Mouse (Mus musculus) lung, postnatal 0 days (tissue): ENCODE data around the gene Zfp385c. TPM values are rescaled to one million over a fixed set of nuclear protein-coding genes. Genes with fewer than 3 reads are reported as not detected.

Experiments used
- ATAC-seq: fragments of 200-750 bp; cut with Nextera tagmentation; 2 replicates; pipeline ENCODE4 v1.8.0; 2017; ENCODE audit warnings: moderate library complexity
- DNase-seq: peaks from one replicate; pipeline ENCODE4 v3.0.0-alpha.2; 2016; ENCODE audit warnings: low spot score
- H3K27ac ChIP-seq: fragments of 300-500 bp; sonication (generic); 2 replicates; pipeline ENCODE4 v1.5.1; 2014; ENCODE audit warnings: antibody characterized with exemption, mild to moderate bottlenecking, low read length, mixed read lengths
- H3K27me3 ChIP-seq: fragments of 300-500 bp; sonication (generic); replicated peaks from 2 replicates; pipeline ENCODE4 v1.6.1; 2014; ENCODE audit warnings: low read length, mixed read lengths; ENCODE audit not compliant: insufficient read depth
- H3K36me3 ChIP-seq: fragments of 300-500 bp; sonication (generic); 2 replicates; pipeline ENCODE4 v1.6.1; 2014; ENCODE audit warnings: low read length, mixed read lengths; ENCODE audit not compliant: insufficient read depth
- H3K4me1 ChIP-seq: fragments of 300-500 bp; sonication (generic); 2 replicates; pipeline ENCODE4 v1.6.1; 2014; ENCODE audit warnings: antibody characterized with exemption, low read depth, low read length, mixed read lengths; ENCODE audit not compliant: insufficient read depth
- H3K4me2 ChIP-seq: fragments of 300-500 bp; sonication (generic); replicated peaks from 2 replicates; pipeline ENCODE4 v1.6.1; 2014; ENCODE audit warnings: low read depth, mild to moderate bottlenecking, low read length, moderate library complexity, mixed read lengths
- H3K4me3 ChIP-seq: fragments of 300-500 bp; sonication (generic); 2 replicates; pipeline ENCODE4 v1.5.1; 2014; ENCODE audit warnings: low read depth, low read length
- H3K9ac ChIP-seq: fragments of 300-500 bp; sonication (generic); replicated peaks from 2 replicates; pipeline ENCODE4 v1.6.1; 2014; ENCODE audit warnings: low read depth, mild to moderate bottlenecking
- H3K9me3 ChIP-seq: fragments of 300-500 bp; sonication (generic); 2 replicates; pipeline ENCODE4 v1.6.1; 2016; ENCODE audit warnings: low read length, mixed read lengths
- CTCF ChIP-seq: IDR thresholded peaks from 2 replicates; pipeline ENCODE4 v1.5.1; 2016; ENCODE audit warnings: antibody characterized with exemption, mild to moderate bottlenecking
- EP300 ChIP-seq: IDR thresholded peaks from 2 replicates; pipeline ENCODE4 v1.6.1; 2016; ENCODE audit warnings: antibody characterized with exemption, mild to moderate bottlenecking, control low read depth
- WGBS: fragments of 180-500 bp; shearing (Covaris S2); extraction: QIAGEN DNeasy Blood & Tissue Kit; methylation state at CpG from one replicate; pipeline ENCODE4 v1.1.7; 2014; 5-methylcytosine and 5-hydroxymethylcytosine counted together
- polyA plus RNA-seq: library from polyadenylated mRNA; unstranded; fragments of >200 nt; fragmentation: Nextera tagmentation; extraction: Ambion mirVana; gene quantifications from 2 replicates; pipeline ENCODE4 v1.2.1, GENCODE M21; 2015

Gene Zfp385c
- polyA plus RNA-seq, 1 experiment from 2014 or later: not detected

GRCm38 (mm10) chr11:100651748-100652147, 40.5 kb downstream of the Zfp385c start:
- WGBS: 11% methylated on average over 3 of the region's 3 CpGs
- no peak overlapping the region for H3K4me2 ChIP-seq
- ATAC-seq (no peak), DNase-seq (no peak)
- H3K4me1 ChIP-seq: no peaks in the 10 kb centered on the region
- H3K27me3 ChIP-seq: no peaks in the 10 kb centered on the region; the same call in 1 of the 2 replicates
- no peak overlapping the region for H3K27ac ChIP-seq
- TF ChIP-seq EP300: no peak
- TF ChIP-seq CTCF: no peak
- H3K36me3 ChIP-seq: no peaks in the 10 kb centered on the region
- H3K9me3 ChIP-seq: no peaks in the 10 kb centered on the region
- no peak overlapping the region for H3K9ac ChIP-seq
- no peak overlapping the region for H3K4me3 ChIP-seq

GRCm38 (mm10) chr11:100651205-100651604, 41.0 kb downstream of the Zfp385c start:
- ATAC-seq: no peak
- H3K4me1 ChIP-seq: no peaks in the 10 kb centered on the region
- no peaks in the 10 kb centered on the region for H3K9me3 ChIP-seq
- no peak overlapping the region for H3K4me3 ChIP-seq
- no peaks in the 10 kb centered on the region for H3K36me3 ChIP-seq
- H3K27me3 ChIP-seq: no peaks in the 10 kb centered on the region; the same call in 1 of the 2 replicates
- no peak overlapping the region for H3K27ac ChIP-seq
- no peak overlapping the region for H3K4me2 ChIP-seq
- TF ChIP-seq EP300 (no peak), CTCF (no peak)
- DNase-seq: no peak
- WGBS: 13% methylated on average over 7 of the region's 8 CpGs
- H3K9ac ChIP-seq: no peak overlapping the region

- Histone ChIP-seq H3K27me3 (no peaks in the 10 kb centered on the region; the same call in 1 of the 2 replicates), H3K4me1 (no peaks in the 10 kb centered on the region), H3K4me3 (no peak overlapping the region), H3K27ac (no peak overlapping the region), H3K9ac (no peak overlapping the region), H3K9me3 (no peaks in the 10 kb centered on the region), H3K36me3 (no peaks in the 10 kb centered on the region), H3K4me2 (no peak overlapping the region)
- WGBS: 86% methylated on average over 8 of the region's 8 CpGs
- TF ChIP-seq EP300 (no peak), CTCF (no peak)
- ATAC-seq (no peak), DNase-seq (no peak)
Measured at GRCm38 (mm10) chr11:100648405-100648804, 43.9 kb downstream of the Zfp385c start.

GRCm38 (mm10) chr11:100646265-100646664, 46.0 kb downstream of the Zfp385c start:
- peak; percentile 50 for DNase-seq
- WGBS: 6% methylated on average over 1 of the region's 1 CpGs
- TF ChIP-seq EP300: no peak
- peak; percentile 78 for TF ChIP-seq CTCF
- ATAC-seq: no peak
- Histone ChIP-seq H3K9me3 (no peaks in the 10 kb centered on the region), H3K9ac (no peak overlapping the region), H3K27ac (no peak overlapping the region), H3K4me2 (no peak overlapping the region), H3K4me3 (no peak overlapping the region), H3K36me3 (no peaks in the 10 kb centered on the region), H3K27me3 (no peaks in the 10 kb centered on the region; the same call in 1 of the 2 replicates), H3K4me1 (no peaks in the 10 kb centered on the region)

GRCm38 (mm10) chr11:100643612-100644575, 48.4 kb downstream of the Zfp385c start:
- Histone ChIP-seq H3K4me1 (no peaks in the 10 kb centered on the region; the same call in 1 of the 2 replicates), H3K9me3 (no peaks in the 10 kb centered on the region), H3K36me3 (no peaks in the 10 kb centered on the region), H3K4me3 (no peak overlapping the region), H3K4me2 (no peak overlapping the region), H3K27me3 (0 out of 2 replicates have a peak, but pooled peaks cover 7% of the 10 kb centered on the region), H3K27ac (no peak overlapping the region), H3K9ac (no peak overlapping the region)
- no peak for DNase-seq
- WGBS: 59% methylated on average over 15 of the region's 15 CpGs
- ATAC-seq: no peak
- TF ChIP-seq CTCF (no peak), EP300 (no peak)

- 9% methylated on average over 44 of the region's 52 CpGs for WGBS
- Histone ChIP-seq H3K27ac (no peak overlapping the region), H3K27me3 (0 out of 2 replicates have a peak, but pooled peaks cover 7% of the 10 kb centered on the region), H3K4me2 (peak overlapping the region; percentile 49), H3K9ac (no peak overlapping the region), H3K4me3 (0 out of 2 replicates have a peak overlapping the region, but pooled peaks have one; percentile 15), H3K9me3 (no peaks in the 10 kb centered on the region), H3K4me1 (no peaks in the 10 kb centered on the region; the same call in 1 of the 2 replicates), H3K36me3 (no peaks in the 10 kb centered on the region)
- no peak for TF ChIP-seq EP300
- peak; percentile 71 for TF ChIP-seq CTCF
- ATAC-seq (no peak), DNase-seq (peak; percentile 56)
Measured at GRCm38 (mm10) chr11:100640159-100640906, 51.9 kb downstream of the Zfp385c start.
